Mouse (Mus musculus) thymus, adult 2 months (tissue): ENCODE measurements around the gene Taf5l.

Source experiments
- CTCF ChIP-seq: fragments of 200-500 bp; IDR thresholded peaks from 2 replicates; pipeline ENCODE4 v1.5.1; 2012; ENCODE audit warnings: mild to moderate bottlenecking, control low read depth, low read length, moderate library complexity, borderline replicate concordance; ENCODE audit not compliant: control insufficient read depth, poor library complexity, insufficient read depth; ENCODE audit errors: extremely low read depth
- POLR2A ChIP-seq: fragments of 200-500 bp; IDR thresholded peaks from 2 replicates; pipeline ENCODE4 v1.6.1; 2012; ENCODE audit warnings: mild to moderate bottlenecking, low read length, control low read depth, moderate library complexity; ENCODE audit not compliant: control insufficient read depth, poor library complexity, insufficient read depth; ENCODE audit errors: extremely low read depth

GRCm38 (mm10) chr8:123948942-123949685 lies 72.1 kb downstream of the Taf5l start, which contains the start of gene Nup133:
- no peak for TF ChIP-seq CTCF
- peak; percentile 42 for TF ChIP-seq POLR2A
